Mouse (Mus musculus): ENCODE data around the gene Tfeb.

GRCm38 (mm10) chr17:47806230-47806629 is 69.4 kb downstream of the Tfeb start:
- TF ChIP-seq CTCF (IDR thresholded peaks at IDR 0.05; ENCODE audit: low read depth, low read length) (no peak), POLR2A (IDR thresholded peaks at IDR 0.05; ENCODE audit: borderline replicate concordance, low read depth, low read length) (no peak)

Measured in bone marrow macrophage, adult 2 months (primary cell).